Mouse (Mus musculus) brain, embryonic 14.5 days (tissue): Measurements from ENCODE around the gene Ampd2.

Experiments used
- CTCF ChIP-seq: fragments of 200-500 bp; IDR thresholded peaks from 2 replicates; pipeline ENCODE4 v1.5.1; 2012; ENCODE audit warnings: inconsistent platforms, mild to moderate bottlenecking, moderate library complexity, borderline replicate concordance; ENCODE audit not compliant: insufficient read depth, insufficient read length; ENCODE audit errors: extremely low read depth
- POLR2A ChIP-seq: fragments of 200-500 bp; IDR thresholded peaks from 2 replicates; pipeline ENCODE4 v1.6.1; 2012; ENCODE audit warnings: mild to moderate bottlenecking, inconsistent platforms, borderline replicate concordance; ENCODE audit not compliant: poor library complexity, insufficient read depth, insufficient read length, severe bottlenecking; ENCODE audit errors: extremely low read depth

GRCm38 (mm10) chr3:108092536-108093115 is 6.2 kb upstream of the Ampd2 start, which contains the start of gene Gnat2:
- TF ChIP-seq POLR2A (no peak), CTCF (no peak)
